Mouse (Mus musculus) NIH3T3 (cell line): ENCODE measurements around the gene Olfr721-ps1.

Experiments
- DNase-seq: peaks from one replicate; pipeline ENCODE4 v3.0.0-alpha.2; 2012; ENCODE audit warnings: low read depth

The Olfr721-ps1 gene

GRCm38 (mm10) chr14:14400998-14401397, at the start of gene Olfr721-ps1:
Olfr721-ps1 (plus strand) TSS chr14:14401298.
- DNase-seq: no peak

- DNase-seq: no peak
These were observed 49.1 kb upstream of the Olfr721-ps1 start for GRCm38 (mm10) chr14:14351721-14352590.

GRCm38 (mm10) chr14:14352606-14353005, 48.5 kb upstream of the Olfr721-ps1 start:
- no peak for DNase-seq

GRCm38 (mm10) chr14:14353081-14353732, 47.9 kb upstream of the Olfr721-ps1 start:
- no peak for DNase-seq

GRCm38 (mm10) chr14:14353740-14354510, 47.2 kb upstream of the Olfr721-ps1 start:
- no peak for DNase-seq

- no peak for DNase-seq
These were observed 46.4 kb upstream of the Olfr721-ps1 start for GRCm38 (mm10) chr14:14354511-14355359.

- DNase-seq: no peak
These were observed 45.8 kb upstream of the Olfr721-ps1 start for GRCm38 (mm10) chr14:14355360-14355646.

GRCm38 (mm10) chr14:14395535-14395934, 5.6 kb upstream of the Olfr721-ps1 start:
- no peak for DNase-seq

GRCm38 (mm10) chr14:14436078-14436658, 35.1 kb downstream of the Olfr721-ps1 start:
- DNase-seq: no peak
